Mouse (Mus musculus): ENCODE data around the gene Zbtb38.
A peak's percentile ranks its signal among the peaks of the same experiment; 100 is the strongest.

The Zbtb38 gene

DNA sequence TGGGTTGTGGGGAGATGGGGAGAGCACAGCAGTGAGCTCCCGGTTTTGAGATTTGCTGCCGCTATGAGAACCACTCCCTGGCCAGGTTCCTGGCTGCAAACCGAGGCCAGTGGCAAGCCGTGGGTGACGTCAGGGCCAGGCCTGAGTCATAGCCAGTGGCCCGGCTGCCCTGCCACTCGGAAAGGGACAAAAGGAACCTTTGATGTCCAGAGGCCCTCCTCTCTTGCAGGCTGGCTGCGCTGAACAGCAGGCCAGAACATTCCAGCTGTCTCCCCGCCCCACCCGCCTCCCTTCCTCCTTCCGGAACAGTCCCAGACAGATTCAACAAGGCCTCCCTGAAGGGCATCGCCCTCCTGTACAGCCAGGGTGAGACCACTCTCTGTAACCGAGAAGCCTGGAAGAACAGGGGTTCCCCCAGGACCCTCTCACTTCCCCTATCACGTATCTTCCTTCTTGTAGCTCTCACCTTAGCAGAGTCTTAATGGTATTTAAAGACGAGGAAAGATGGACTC lies at the start of gene Zbtb38:
Gene Zbtb38, minus strand, starts transcription at position 229 of the 512 bp plus-strand sequence.
- DNase-seq (ENCODE audit: low spot score in 2 of 2): no peak

DNA sequence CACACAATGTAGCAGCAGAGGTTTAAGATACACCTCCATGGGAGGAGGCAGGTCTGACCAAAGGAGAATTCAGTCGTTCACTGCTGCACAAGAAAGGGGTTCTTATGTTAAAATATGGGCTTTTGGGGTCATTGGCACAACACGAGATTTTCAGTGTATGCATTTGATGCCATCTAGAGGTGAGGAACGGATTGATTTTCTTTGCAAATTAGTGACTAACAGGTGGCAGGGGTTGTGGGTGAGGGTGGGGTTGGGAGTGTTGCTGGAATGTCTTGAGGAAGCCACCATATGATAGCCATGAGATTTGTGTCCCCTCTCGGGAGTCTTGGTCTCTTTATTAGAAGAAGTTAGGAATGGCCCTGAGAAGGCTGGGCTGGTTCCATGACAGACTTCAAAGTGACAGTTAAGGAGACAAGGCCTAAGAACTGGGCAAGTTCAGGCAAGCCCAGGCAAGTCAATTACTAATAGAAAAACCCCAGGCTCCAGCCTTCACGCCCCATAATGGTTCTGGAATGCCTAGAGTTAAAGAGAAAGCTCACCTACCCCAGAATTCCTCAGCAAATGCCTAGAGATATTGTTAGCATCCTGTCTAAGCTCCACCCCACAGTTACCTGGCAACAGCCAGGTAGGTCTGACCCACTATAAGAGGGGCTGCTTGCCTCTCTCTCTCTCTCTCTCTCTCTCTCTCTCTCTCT lies 47.6 kb upstream of the Zbtb38 start:
- DNase-seq (ENCODE audit: low spot score in 2 of 2): no peak

GRCm38 (mm10) chr9:96797311-96797710 lies 44.7 kb upstream of the Zbtb38 start:
- no peak for DNase-seq (ENCODE audit: low spot score in 2 of 2)

- peak in 1 of 2 experiments; percentile 43 for DNase-seq (ENCODE audit: low spot score in 2 of 2)
Observed at GRCm38 (mm10) chr9:96795399-96795928, 42.8 kb upstream of the Zbtb38 start.

DNA sequence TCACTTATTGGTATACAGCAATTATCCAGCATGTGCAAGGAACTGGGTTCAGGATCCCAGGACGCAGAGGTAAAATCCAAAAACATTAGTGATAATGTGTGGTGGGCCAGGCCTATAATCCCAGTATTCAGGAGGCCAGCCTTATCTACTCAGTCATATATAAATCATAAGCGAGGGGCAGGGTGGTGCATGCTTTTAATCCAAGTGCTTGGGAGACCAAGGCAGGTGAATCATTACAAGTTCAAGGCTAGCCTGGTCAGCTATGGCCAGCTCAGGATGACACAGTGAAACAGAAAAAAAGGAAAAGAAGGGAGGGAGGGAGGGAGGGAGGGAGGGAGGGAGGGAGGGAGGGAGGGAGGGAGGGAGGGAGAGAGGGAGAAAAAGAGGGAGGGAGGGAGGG lies 42.0 kb upstream of the Zbtb38 start:
- no peak for DNase-seq (ENCODE audit: low spot score in 2 of 2)

DNA sequence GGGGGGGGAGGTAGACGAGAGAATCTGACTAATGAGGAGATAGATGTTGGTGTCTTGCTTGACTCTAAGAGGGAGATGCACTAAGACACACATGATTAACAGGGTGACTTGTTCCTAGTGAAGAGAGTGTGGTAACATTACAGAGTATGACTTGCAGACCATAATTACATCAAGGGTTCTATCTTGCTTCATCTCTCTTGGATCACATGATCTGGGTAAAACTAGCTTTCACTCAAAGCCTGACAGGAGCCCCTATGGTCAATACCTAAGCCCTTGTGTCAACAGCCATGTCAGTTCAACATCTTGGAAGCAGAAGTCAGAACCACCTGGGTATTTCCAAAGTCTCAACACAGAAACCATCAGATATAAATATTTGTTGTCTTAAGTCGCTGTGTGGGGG lies 39.9 kb upstream of the Zbtb38 start:
- DNase-seq (ENCODE audit: low spot score in 2 of 2): no peak

DNA sequence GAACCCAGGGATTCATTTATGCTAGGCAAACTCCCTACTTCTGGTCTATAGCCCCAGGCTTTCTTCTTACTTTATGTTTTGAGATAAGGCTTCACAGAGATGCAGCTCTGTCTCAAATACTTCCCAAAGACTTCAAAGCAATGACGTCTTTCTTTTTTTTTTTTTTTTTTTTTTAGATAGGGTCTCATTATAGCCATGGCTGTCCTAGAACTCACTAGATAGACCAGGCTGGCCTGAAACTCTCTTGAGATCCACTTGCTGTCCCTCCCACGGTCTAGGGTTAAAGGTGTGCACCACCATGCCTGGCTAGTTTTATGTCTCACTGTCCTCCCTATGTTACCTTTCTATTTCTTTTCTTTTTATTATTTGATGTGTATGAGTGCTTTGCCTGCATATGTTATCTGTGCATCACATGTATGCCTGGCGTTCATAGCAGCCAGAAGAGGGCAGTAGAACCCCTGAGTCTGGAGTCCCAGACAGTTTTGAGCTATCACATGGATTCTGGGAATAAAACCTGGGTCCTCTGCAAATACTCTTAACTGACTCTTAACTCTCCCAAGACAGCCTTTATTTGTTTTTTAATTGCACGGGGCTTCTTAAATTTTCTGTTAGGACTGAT lies 37.9 kb upstream of the Zbtb38 start:
- DNase-seq (ENCODE audit: low spot score in 2 of 2): no peak

DNA sequence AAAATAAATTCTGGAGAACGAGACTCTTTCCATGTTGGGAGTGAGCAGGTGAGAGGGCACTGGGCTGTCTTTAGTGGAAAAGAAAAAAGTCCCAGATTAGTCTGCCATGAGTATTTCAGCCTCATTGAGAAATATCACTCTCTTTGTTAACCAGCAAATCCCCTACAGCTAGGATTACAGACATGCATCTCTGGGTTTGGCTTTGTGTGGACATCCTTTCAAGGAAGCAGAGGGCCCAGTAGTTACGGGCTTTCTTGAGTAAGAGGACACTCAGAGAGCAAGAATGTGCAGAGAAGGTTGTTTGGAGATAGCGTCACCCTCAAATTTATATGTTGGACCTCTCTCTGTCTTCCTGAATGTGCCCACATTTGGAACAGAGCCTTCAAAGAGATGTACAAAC lies 37.3 kb upstream of the Zbtb38 start:
- DNase-seq (ENCODE audit: low spot score in 2 of 2): no peak

GRCm38 (mm10) chr9:96787797-96788196 lies 35.2 kb upstream of the Zbtb38 start:
- DNase-seq (ENCODE audit: low spot score in 2 of 2): no peak

DNA sequence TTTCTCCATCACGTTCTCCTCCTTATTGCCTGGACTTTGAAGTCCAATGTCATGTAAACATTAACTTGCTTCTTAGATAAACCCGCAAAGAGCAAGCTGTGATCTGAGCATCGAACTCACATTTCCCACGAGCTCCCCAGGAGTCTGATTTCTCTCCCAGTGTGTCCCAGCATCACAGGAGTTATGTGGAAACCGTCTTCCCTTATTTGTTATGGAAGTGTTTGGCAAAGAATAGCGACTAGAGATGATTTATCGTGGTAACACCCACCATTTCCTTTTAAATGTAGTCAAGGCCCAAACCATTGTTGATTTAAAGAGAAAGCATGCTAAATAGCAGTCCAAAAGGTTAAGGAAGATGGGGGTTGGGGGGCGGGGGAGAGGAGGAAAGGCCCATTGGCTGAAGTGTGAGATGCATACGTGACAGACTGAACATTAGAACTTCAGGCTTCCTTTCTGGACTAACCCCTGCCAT lies 33.3 kb upstream of the Zbtb38 start:
- DNase-seq (ENCODE audit: low spot score in 2 of 2): no peak

DNA sequence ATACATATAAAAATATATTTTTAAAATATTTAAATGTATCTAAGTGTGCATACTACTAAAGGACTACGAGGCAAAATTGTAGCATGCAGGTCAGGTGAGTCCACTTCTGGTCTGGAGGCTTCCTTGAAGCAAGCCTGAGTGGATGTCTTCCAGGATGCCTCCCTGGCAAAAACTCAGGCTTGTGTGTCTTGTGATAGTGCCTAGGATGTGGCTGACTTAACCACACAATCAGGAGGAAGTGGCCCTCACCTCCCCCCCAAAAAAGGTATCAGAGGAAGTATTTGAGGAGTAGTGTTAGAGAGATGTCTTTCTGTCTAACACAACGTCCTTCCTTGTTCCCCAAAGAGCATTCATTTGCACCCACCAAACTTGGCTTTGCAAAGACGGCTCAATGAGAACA lies 32.6 kb upstream of the Zbtb38 start:
- no peak for DNase-seq (ENCODE audit: low spot score in 2 of 2)

DNA sequence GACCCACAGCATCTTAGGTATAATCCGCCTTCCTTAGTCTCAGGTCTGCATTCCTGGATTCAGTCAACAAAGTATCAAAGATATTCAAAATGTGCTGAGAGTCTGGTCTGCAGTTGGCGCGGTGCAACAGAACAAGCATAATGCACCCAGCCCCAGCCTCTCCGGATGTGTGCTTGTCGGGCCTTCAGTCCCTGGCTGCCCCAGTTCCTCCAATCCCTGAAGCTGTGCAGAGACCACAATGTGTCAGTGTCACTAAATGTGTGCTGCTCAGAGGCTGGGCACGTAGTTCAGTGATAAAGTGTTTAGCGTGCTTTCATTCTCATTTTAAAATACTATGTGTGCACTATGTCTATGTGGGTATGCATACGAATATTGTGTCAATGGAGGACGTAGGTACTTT lies 31.0 kb upstream of the Zbtb38 start:
- DNase-seq (ENCODE audit: low spot score in 2 of 2): no peak

GRCm38 (mm10) chr9:96783258-96783657 lies 30.6 kb upstream of the Zbtb38 start:
- no peak for DNase-seq (ENCODE audit: low spot score in 2 of 2)

DNA sequence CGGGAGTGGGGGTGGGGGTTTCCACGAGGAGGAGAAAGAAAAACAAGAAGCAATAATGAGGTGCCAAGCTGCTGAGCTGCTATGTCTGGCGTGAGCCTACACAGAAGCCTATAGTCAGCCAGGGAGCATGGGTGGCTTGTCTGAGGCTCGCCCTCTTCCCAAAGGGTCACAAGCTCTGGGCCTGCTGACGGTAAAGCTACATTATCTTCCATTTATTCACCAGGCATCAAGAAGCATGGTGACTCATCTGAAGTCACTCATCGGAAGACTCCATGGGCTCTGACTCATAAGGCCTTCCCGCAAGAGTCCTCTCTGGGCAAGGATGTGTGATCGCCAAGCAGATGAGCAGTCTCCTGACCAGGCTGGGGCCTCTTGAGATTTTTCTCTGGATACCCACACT lies 29.4 kb upstream of the Zbtb38 start:
- no peak for DNase-seq (ENCODE audit: low spot score in 2 of 2)

GRCm38 (mm10) chr9:96773146-96773545 lies 20.5 kb upstream of the Zbtb38 start:
- peak in 1 of 2 experiments; percentile 10 for DNase-seq (ENCODE audit: low spot score in 2 of 2)

DNA sequence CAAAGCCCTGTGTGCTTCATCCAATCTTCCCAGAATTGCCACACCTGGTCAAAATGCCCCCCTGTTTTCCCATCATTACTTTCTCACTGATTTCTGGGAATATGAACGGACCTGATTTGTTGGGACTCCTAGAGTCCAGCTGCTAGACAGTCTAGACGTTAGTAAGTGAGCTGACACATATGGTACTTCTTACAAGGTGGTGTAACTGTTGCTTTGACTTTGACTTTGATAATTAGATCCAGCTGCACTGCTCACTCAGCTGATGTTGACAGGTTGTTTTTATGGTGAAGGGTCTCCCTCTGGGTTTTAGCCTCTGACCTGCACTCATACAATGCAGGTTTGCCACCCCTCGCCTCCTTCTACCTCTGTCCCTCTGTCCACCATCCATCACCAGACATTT lies 17.8 kb upstream of the Zbtb38 start:
- DNase-seq (ENCODE audit: low spot score in 2 of 2): no peak

- no peak for DNase-seq (ENCODE audit: low spot score in 2 of 2)
Observed at GRCm38 (mm10) chr9:96769651-96770050, 17.0 kb upstream of the Zbtb38 start.

- no peak for DNase-seq (ENCODE audit: low spot score in 2 of 2)
Observed at GRCm38 (mm10) chr9:96767874-96768273, 15.2 kb upstream of the Zbtb38 start.

DNA sequence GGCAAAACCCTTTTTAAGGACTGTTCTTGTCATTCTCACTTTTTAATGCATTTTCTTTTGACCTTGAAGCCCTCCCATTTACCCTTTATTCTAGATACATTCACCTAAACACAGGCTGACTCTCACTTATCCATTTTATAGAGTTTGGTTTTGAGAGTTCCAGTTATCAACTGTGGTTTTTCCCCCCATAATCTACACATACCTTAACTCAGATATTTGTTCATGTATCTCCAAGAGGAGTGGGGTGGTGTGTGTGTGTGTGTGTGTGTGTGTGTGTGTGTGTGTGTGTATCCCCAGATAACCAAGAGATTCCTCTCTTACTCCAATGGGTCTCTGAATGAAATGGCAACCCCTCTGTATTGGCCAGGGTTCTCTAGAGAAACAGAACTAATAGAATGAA lies 13.4 kb upstream of the Zbtb38 start:
- DNase-seq (ENCODE audit: low spot score in 2 of 2): no peak

GRCm38 (mm10) chr9:96765410-96765809 lies 12.8 kb upstream of the Zbtb38 start:
- no peak for DNase-seq (ENCODE audit: low spot score in 2 of 2)

GRCm38 (mm10) chr9:96763847-96764631 lies 11.4 kb upstream of the Zbtb38 start:
- no peak for DNase-seq (ENCODE audit: low spot score in 2 of 2)

- no peak for DNase-seq (ENCODE audit: low spot score in 2 of 2)
Observed at GRCm38 (mm10) chr9:96763025-96763424, 10.4 kb upstream of the Zbtb38 start.
